Mouse (Mus musculus) neural tube, embryonic 15.5 days (tissue): Measurements from ENCODE around the gene Osm. TPM values are rescaled to one million over a fixed set of nuclear protein-coding genes. Genes with fewer than 3 reads are reported as not detected.

Source experiments
- ATAC-seq: fragments of 200-750 bp; cut with Nextera tagmentation; 2 replicates; pipeline ENCODE4 v1.8.0; 2017; ENCODE audit warnings: mild to moderate bottlenecking, moderate TSS enrichment, moderate library complexity; ENCODE audit not compliant: low FRiP score
- H3K27ac ChIP-seq: fragments of 300-500 bp; sonication (generic); replicated peaks from 2 replicates; pipeline ENCODE4 v1.5.1; 2015; ENCODE audit warnings: mild to moderate bottlenecking, inconsistent platforms
- H3K27me3 ChIP-seq: fragments of 300-500 bp; sonication (generic); replicated peaks from 2 replicates; pipeline ENCODE4 v1.6.1; 2015; ENCODE audit warnings: inconsistent platforms
- H3K36me3 ChIP-seq: fragments of 300-500 bp; sonication (generic); 2 replicates; pipeline ENCODE4 v1.6.1; 2015; ENCODE audit warnings: inconsistent platforms
- H3K4me1 ChIP-seq: fragments of 300-500 bp; sonication (generic); 2 replicates; pipeline ENCODE4 v1.6.1; 2015; ENCODE audit warnings: inconsistent platforms
- H3K4me2 ChIP-seq: fragments of 300-500 bp; sonication (generic); 2 replicates; pipeline ENCODE4 v1.6.1; 2015; ENCODE audit warnings: inconsistent platforms, mild to moderate bottlenecking, moderate library complexity
- H3K4me3 ChIP-seq: fragments of 300-500 bp; sonication (generic); replicated peaks from 2 replicates; pipeline ENCODE4 v1.5.1; 2015; ENCODE audit warnings: mild to moderate bottlenecking, inconsistent platforms
- H3K9ac ChIP-seq: fragments of 300-500 bp; sonication (generic); replicated peaks from 2 replicates; pipeline ENCODE4 v1.6.1; 2015; ENCODE audit warnings: mild to moderate bottlenecking, inconsistent platforms
- H3K9me3 ChIP-seq: fragments of 300-500 bp; sonication (generic); replicated peaks from 2 replicates; pipeline ENCODE4 v1.6.1; 2016; ENCODE audit warnings: inconsistent platforms
- WGBS: fragments of 180-500 bp; shearing (Covaris S2); methylation state at CpG from one replicate; pipeline ENCODE4 v1.1.7; 2015; ENCODE audit warnings: mixed read lengths; 5-methylcytosine and 5-hydroxymethylcytosine counted together
- polyA plus RNA-seq: library from polyadenylated mRNA; unstranded; fragments of >200 nt; fragmentation: Nextera tagmentation; extraction: Ambion mirVana; gene quantifications from 2 replicates; pipeline ENCODE4 v1.2.1, GENCODE M21; 2015

Gene Osm
- polyA plus RNA-seq, 1 experiment from 2014 or later, result not detected

GRCm38 (mm10) chr11:4281852-4282251 is 45.6 kb downstream of the Osm start:
- H3K4me1 ChIP-seq, result no peaks in the 10 kb centered on the region
- no peak overlapping the region for H3K27ac ChIP-seq
- H3K9ac ChIP-seq, result no peak overlapping the region
- no peaks in the 10 kb centered on the region for H3K36me3 ChIP-seq
- 71% methylated on average over 6 of the region's 6 CpGs for WGBS
- H3K4me3 ChIP-seq, result no peak overlapping the region
- no peaks in the 10 kb centered on the region for H3K27me3 ChIP-seq
- ATAC-seq, result no peak
- H3K4me2 ChIP-seq, result no peak overlapping the region
- no peaks in the 10 kb centered on the region for H3K9me3 ChIP-seq

- Histone ChIP-seq H3K27ac (no peak overlapping the region), H3K4me3 (no peak overlapping the region), H3K27me3 (no peaks in the 10 kb centered on the region), H3K9ac (no peak overlapping the region), H3K4me2 (no peak overlapping the region), H3K36me3 (no peaks in the 10 kb centered on the region), H3K4me1 (no peaks in the 10 kb centered on the region), H3K9me3 (no peaks in the 10 kb centered on the region)
- WGBS, result 27% methylated on average over 4 of the region's 4 CpGs
- no peak for ATAC-seq
Measured at GRCm38 (mm10) chr11:4283627-4284026, 47.4 kb downstream of the Osm start.

- no peak for ATAC-seq
- Histone ChIP-seq H3K9ac (no peak overlapping the region), H3K4me1 (no peaks in the 10 kb centered on the region), H3K27ac (no peak overlapping the region), H3K9me3 (no peaks in the 10 kb centered on the region), H3K27me3 (no peaks in the 10 kb centered on the region), H3K36me3 (no peaks in the 10 kb centered on the region), H3K4me2 (no peak overlapping the region), H3K4me3 (no peak overlapping the region)
- WGBS, result 63% methylated on average over 3 of the region's 3 CpGs
Measured at GRCm38 (mm10) chr11:4289280-4289679, 53.1 kb downstream of the Osm start.

Other genes with a start within 250 kb of the Osm start
- gene Sec14l4, start 205.0 kb upstream of the Osm start, polyA plus RNA-seq, result 0.15 TPM in 1 of 2 replicates, not detected in the other
- gene Sec14l3, start 171.6 kb upstream of the Osm start, polyA plus RNA-seq, result 0.19 and 0.40 TPM in 2 replicates
- gene Mtfp1, start 141.0 kb upstream of the Osm start, polyA plus RNA-seq, result 13.1 and 14.3 TPM in 2 replicates
- 3.7 and 4.5 TPM in 2 replicates for gene Sec14l2, start 113.0 kb upstream of the Osm start, polyA plus RNA-seq
- gene Rnf215, start 101.2 kb upstream of the Osm start, polyA plus RNA-seq, result 40.2 and 44.9 TPM in 2 replicates
- gene Ccdc157, start 76.1 kb upstream of the Osm start, polyA plus RNA-seq, result 7.5 and 10.0 TPM in 2 replicates
- gene Sf3a1, start 76.1 kb upstream of the Osm start, polyA plus RNA-seq, result 41.8 and 47.4 TPM in 2 replicates
- 40.2 and 40.3 TPM in 2 replicates for gene Tbc1d10a, start 49.6 kb upstream of the Osm start, polyA plus RNA-seq
- gene Castor1, start 18.2 kb upstream of the Osm start, polyA plus RNA-seq, result 5.5 and 17.4 TPM in 2 replicates
- gene Lif, start 21.1 kb downstream of the Osm start, polyA plus RNA-seq, result 0.04 and 0.11 TPM in 2 replicates
- 0.29 TPM in 1 of 2 replicates, not detected in the other for gene Hormad2, start 204.7 kb downstream of the Osm start, polyA plus RNA-seq